Mouse (Mus musculus) CD4-positive, CD25-positive, alpha-beta regulatory T cell, adult 4 months (primary cell): Measurements from ENCODE around the gene Ythdf2. TPM values are rescaled to one million over a fixed set of nuclear protein-coding genes. Genes with fewer than 3 reads are reported as not detected.

Experiments used
- ATAC-seq: one replicate; pipeline ENCODE4 v1.8.0; 2017
- polyA plus RNA-seq, 2 experiments: library from polyadenylated mRNA; unstranded; fragments of 100-300 nt; shearing (Covaris generic); gene quantifications; one replicate each; pipeline ENCODE4 v1.2.1; 2017

Gene Ythdf2
- polyA plus RNA-seq, 2 experiments from 2014 or later: 70.7 to 118 TPM

- no peak for ATAC-seq
Measured at GRCm38 (mm10) chr4:132209299-132209698, 2.8 kb downstream of the Ythdf2 start.

- ATAC-seq: no peak
Measured at GRCm38 (mm10) chr4:132207280-132207679, 4.8 kb downstream of the Ythdf2 start.

- ATAC-seq: no peak
Measured at GRCm38 (mm10) chr4:132198771-132199170, 13.3 kb downstream of the Ythdf2 start.

- peak; percentile 65 for ATAC-seq
Measured at GRCm38 (mm10) chr4:132198285-132198712, 13.8 kb downstream of the Ythdf2 start.

GRCm38 (mm10) chr4:132194975-132195374, 17.1 kb downstream of the Ythdf2 start:
- ATAC-seq: no peak

- no peak for ATAC-seq
Measured at GRCm38 (mm10) chr4:132194373-132194772, 17.7 kb downstream of the Ythdf2 start.

GRCm38 (mm10) chr4:132187826-132188401, 24.2 kb downstream of the Ythdf2 start:
- no peak for ATAC-seq

- no peak for ATAC-seq
Measured at GRCm38 (mm10) chr4:132183162-132183561, 28.9 kb downstream of the Ythdf2 start.

- no peak for ATAC-seq
Measured at GRCm38 (mm10) chr4:132181721-132182658, 30.1 kb downstream of the Ythdf2 start.

GRCm38 (mm10) chr4:132180710-132181109, 31.4 kb downstream of the Ythdf2 start:
- no peak for ATAC-seq

GRCm38 (mm10) chr4:132178630-132179059, 33.5 kb downstream of the Ythdf2 start:
- ATAC-seq: peak; percentile 43

GRCm38 (mm10) chr4:132176474-132176873, 35.6 kb downstream of the Ythdf2 start:
- no peak for ATAC-seq

GRCm38 (mm10) chr4:132170891-132171290, 41.2 kb downstream of the Ythdf2 start:
- ATAC-seq: no peak

GRCm38 (mm10) chr4:132169761-132170160, 42.3 kb downstream of the Ythdf2 start:
- no peak for ATAC-seq

GRCm38 (mm10) chr4:132169271-132169670, 42.8 kb downstream of the Ythdf2 start:
- no peak for ATAC-seq

GRCm38 (mm10) chr4:132167436-132167835, 44.7 kb downstream of the Ythdf2 start:
- ATAC-seq: no peak

- ATAC-seq: no peak
Measured at GRCm38 (mm10) chr4:132166350-132167290, 45.5 kb downstream of the Ythdf2 start.

GRCm38 (mm10) chr4:132165691-132166090, 46.4 kb downstream of the Ythdf2 start:
- ATAC-seq: no peak

GRCm38 (mm10) chr4:132156941-132157622, 55.0 kb downstream of the Ythdf2 start:
- ATAC-seq: no peak

GRCm38 (mm10) chr4:132154877-132155670, 57.0 kb downstream of the Ythdf2 start:
- no peak for ATAC-seq

- no peak for ATAC-seq
Measured at GRCm38 (mm10) chr4:132151673-132152072, 60.4 kb downstream of the Ythdf2 start.
